Mouse (Mus musculus): ENCODE results near the gene Khnyn. TPM values are rescaled to one million over a fixed set of nuclear protein-coding genes. Genes with fewer than 3 reads are reported as not detected.

Gene Khnyn
- polyA plus RNA-seq, 1 experiment from 2014 or later = 16.5 TPM

DNA sequence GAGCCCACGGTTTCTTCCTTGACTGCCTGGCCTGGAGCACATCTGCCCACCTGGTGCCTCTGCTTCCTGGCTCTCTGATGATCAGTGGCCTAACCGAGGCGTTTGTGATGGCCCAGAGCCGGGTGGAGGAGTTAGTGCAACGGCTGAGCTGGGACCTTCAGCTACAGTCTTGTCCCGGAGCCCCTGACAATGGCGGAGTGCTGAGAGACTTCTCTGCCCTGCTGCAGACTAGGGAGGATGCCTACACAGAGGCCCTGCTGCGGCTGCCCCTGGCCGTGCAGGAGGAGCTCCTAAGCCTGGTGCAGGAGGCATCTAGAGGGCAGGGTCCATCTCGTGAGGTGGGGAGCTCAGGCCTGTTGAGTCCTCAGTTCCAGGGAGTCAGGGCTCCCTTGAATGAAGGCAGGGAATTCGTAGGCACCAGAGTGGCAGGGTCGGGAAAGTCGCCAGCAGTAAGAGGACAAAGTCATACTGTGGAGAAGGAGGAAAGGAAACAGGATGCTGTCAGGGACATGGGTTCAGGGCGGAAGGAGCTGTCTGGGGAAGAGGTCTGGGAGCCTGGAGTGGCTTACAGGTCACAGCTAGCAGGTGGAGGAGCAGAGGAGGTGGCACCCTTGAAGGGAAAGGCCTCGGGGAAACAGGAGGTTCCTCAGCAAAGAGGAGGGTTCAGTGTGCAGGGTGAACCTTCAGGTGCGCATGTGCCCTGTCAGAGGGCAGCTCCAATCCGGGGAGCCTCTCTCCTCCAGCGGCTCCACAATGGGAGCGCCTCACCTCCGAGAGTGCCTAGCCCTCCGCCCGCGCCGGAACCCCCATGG, 2.0 kb downstream of the Khnyn start:
- 83% methylated on average over 24 of the region's 24 CpGs for WGBS
- H3K27me3 ChIP-seq (replicated peaks) = no peaks in the 10 kb centered on the region
- peak overlapping the region; percentile 85 for H3K4me2 ChIP-seq
- ATAC-seq (ENCODE audit: insufficient read depth, low FRiP score, low read depth) = no peak
- H3K36me3 ChIP-seq = peaks cover 44% of the 10 kb centered on the region
- peak overlapping the region; percentile 97; the same call in 1 of the 2 replicates for H3K27ac ChIP-seq
- peak overlapping the region; percentile 76; the same call in 1 of the 2 replicates for H3K4me3 ChIP-seq (replicated peaks)
- H3K9me3 ChIP-seq = no peaks in the 10 kb centered on the region
- 0 out of 2 replicates have a peak overlapping the region, but pooled peaks have one; percentile 9 for H3K9ac ChIP-seq
- peaks cover 32% of the 10 kb centered on the region for H3K4me1 ChIP-seq

DNA sequence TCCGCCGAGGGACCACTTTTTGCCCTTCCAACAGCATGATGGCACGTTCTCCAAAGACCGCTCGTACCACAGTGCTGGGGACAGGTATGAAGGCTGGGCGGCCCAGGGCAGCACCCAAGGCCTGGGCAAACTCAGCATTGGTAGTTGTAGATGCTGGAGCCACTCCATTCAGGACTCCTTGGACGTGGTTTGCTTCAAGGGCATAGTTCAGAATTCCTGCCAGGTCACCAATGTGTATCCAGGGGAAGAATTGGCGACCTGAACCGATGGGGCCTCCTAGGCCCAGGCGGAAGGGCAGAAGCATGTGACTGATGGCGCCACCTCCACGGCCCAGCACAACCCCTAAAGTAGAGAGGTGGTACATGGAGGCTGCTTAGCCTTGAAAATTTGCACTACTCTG, 12.9 kb downstream of the Khnyn start:
- Histone ChIP-seq H3K27ac (no peak overlapping the region), H3K36me3 (peaks cover 46% of the 10 kb centered on the region), H3K4me3 (replicated peaks) (no peak overlapping the region), H3K9ac (no peak overlapping the region), H3K9me3 (no peaks in the 10 kb centered on the region), H3K4me2 (no peak overlapping the region), H3K27me3 (replicated peaks) (no peaks in the 10 kb centered on the region), H3K4me1 (peaks cover 19% of the 10 kb centered on the region; the same call in 1 of the 2 replicates)
- 90% methylated on average over 12 of the region's 12 CpGs for WGBS
- ATAC-seq (ENCODE audit: insufficient read depth, low FRiP score, low read depth) = no peak

- Histone ChIP-seq H3K27ac (0 out of 2 replicates have a peak overlapping the region, but pooled peaks have one; percentile 72), H3K4me1 (peaks cover 19% of the 10 kb centered on the region; the same call in 1 of the 2 replicates), H3K36me3 (peaks cover 38% of the 10 kb centered on the region), H3K9me3 (no peaks in the 10 kb centered on the region), H3K4me2 (peak overlapping the region; percentile 66), H3K9ac (no peak overlapping the region), H3K4me3 (replicated peaks) (peak overlapping the region; percentile 46; the same call in 1 of the 2 replicates), H3K27me3 (replicated peaks) (no peaks in the 10 kb centered on the region)
- ATAC-seq (ENCODE audit: insufficient read depth, low FRiP score, low read depth) = no peak
- 86% methylated on average over 7 of the region's 7 CpGs for WGBS
Observed at GRCm38 (mm10) chr14:55898947-55899346, 14.2 kb downstream of the Khnyn start.

DNA sequence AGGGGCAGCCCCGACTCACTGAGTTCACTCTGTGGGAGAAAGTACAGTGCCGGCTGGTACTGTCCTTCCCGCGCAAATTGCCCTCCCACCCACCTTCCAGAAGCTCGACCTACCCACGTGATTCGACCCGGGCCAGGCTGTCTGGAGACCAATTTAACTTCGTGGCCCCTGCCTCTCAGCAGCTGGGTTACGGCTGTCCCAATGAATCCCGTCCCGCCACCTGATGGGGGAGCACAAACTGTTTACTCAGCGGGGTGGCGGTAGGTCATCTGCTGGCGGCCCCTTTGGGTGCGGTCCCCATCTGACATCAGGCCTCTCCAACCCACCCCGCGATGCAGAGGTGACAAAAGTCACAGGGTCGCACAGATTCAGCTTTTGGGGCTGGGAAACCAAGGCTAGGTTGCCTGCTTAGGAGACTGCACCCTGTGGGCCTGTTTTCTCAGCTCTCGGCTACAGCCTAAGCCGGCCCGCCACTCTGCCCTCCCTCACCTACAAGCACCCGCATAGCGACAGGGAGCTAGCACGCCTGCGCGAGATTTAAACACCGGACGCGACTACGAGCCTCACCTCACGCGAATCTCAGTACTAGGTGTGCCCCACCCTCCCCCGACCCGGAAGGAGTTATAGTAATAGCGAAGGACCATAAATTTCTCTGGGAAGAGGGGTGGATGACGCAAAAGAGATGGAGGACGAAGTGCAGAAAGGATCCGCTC, 15.1 kb downstream of the Khnyn start, which contains the start of gene Sdr39u1:
Gene Sdr39u1, minus strand, starts transcription at position 593 of the 713 bp plus-strand sequence.
- Histone ChIP-seq H3K9ac (peak within 1 kb of the TSS; percentile 31), H3K27me3 (replicated peaks) (no peaks in the 10 kb centered on the region), H3K4me2 (peak within 1 kb of the TSS; percentile 66), H3K4me3 (replicated peaks) (peak within 1 kb of the TSS; percentile 46), H3K4me1 (peaks cover 19% of the 10 kb centered on the region; the same call in 1 of the 2 replicates), H3K36me3 (peaks cover 29% of the 10 kb centered on the region), H3K9me3 (no peaks in the 10 kb centered on the region), H3K27ac (peak within 1 kb of the TSS; percentile 72)
- ATAC-seq (ENCODE audit: insufficient read depth, low FRiP score, low read depth) = peak; percentile 89
- WGBS = under 1% methylated on average over 39 of the region's 39 CpGs

- Histone ChIP-seq H3K36me3 (peaks cover 24% of the 10 kb centered on the region), H3K9ac (0 out of 2 replicates have a peak overlapping the region, but pooled peaks have one; percentile 7), H3K27ac (peak overlapping the region; percentile 72), H3K27me3 (replicated peaks) (no peaks in the 10 kb centered on the region), H3K4me1 (peaks cover 19% of the 10 kb centered on the region; the same call in 1 of the 2 replicates), H3K4me2 (peak overlapping the region; percentile 66), H3K9me3 (no peaks in the 10 kb centered on the region), H3K4me3 (replicated peaks) (peak overlapping the region; percentile 46)
- no peak for ATAC-seq (ENCODE audit: insufficient read depth, low FRiP score, low read depth)
- WGBS = 6% methylated on average over 12 of the region's 12 CpGs
Observed at GRCm38 (mm10) chr14:55900414-55900755, 15.6 kb downstream of the Khnyn start.

- H3K9ac ChIP-seq = no peak overlapping the region
- ATAC-seq (ENCODE audit: insufficient read depth, low FRiP score, low read depth) = no peak
- 20% methylated on average over 1 of the region's 1 CpGs for WGBS
- no peak overlapping the region for H3K4me3 ChIP-seq (replicated peaks)
- H3K27ac ChIP-seq = no peak overlapping the region
- H3K9me3 ChIP-seq = no peaks in the 10 kb centered on the region
- H3K4me1 ChIP-seq = peaks cover 9% of the 10 kb centered on the region; the same call in 1 of the 2 replicates
- no peak overlapping the region for H3K4me2 ChIP-seq
- H3K36me3 ChIP-seq = no peaks in the 10 kb centered on the region
- no peaks in the 10 kb centered on the region for H3K27me3 ChIP-seq (replicated peaks)
Observed at GRCm38 (mm10) chr14:55905518-55905917, 20.8 kb downstream of the Khnyn start.

DNA sequence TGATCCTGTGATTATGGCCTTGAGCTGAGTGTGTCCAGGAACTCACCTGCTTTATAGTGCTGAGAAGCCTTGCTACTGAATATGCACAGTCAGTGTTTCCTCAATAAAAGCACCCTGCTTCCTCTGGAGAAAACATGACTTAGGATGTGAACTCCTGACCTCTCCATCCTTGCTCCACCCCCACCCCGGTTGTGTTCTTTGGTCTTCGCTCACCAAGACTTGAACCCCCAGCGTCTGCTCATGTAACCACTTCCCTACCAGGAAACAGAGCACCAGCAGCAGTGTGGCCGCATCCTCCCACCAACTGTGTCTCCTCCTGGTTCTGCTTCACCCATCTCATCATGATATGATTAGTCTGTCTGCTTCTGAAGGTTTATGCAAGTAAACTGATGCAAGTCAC, 28.7 kb downstream of the Khnyn start:
- no peak overlapping the region for H3K9ac ChIP-seq
- H3K36me3 ChIP-seq = no peaks in the 10 kb centered on the region
- H3K4me1 ChIP-seq = no peaks in the 10 kb centered on the region
- no peak overlapping the region for H3K4me3 ChIP-seq (replicated peaks)
- no peak for ATAC-seq (ENCODE audit: insufficient read depth, low FRiP score, low read depth)
- no peaks in the 10 kb centered on the region for H3K27me3 ChIP-seq (replicated peaks)
- no peak overlapping the region for H3K4me2 ChIP-seq
- no peak overlapping the region for H3K27ac ChIP-seq
- H3K9me3 ChIP-seq = no peaks in the 10 kb centered on the region
- 48% methylated on average over 4 of the region's 4 CpGs for WGBS

- no peaks in the 10 kb centered on the region for H3K4me1 ChIP-seq
- no peak overlapping the region for H3K4me3 ChIP-seq (replicated peaks)
- WGBS = 19% methylated on average over 14 of the region's 14 CpGs
- H3K9ac ChIP-seq = no peak overlapping the region
- H3K4me2 ChIP-seq = peak overlapping the region; percentile 19; the same call in 1 of the 2 replicates
- peak; percentile 70; the same call in 1 of the 2 replicates for ATAC-seq (ENCODE audit: insufficient read depth, low FRiP score, low read depth)
- peak overlapping the region; percentile 45; the same call in 1 of the 2 replicates for H3K27ac ChIP-seq
- H3K9me3 ChIP-seq = no peaks in the 10 kb centered on the region
- H3K36me3 ChIP-seq = no peaks in the 10 kb centered on the region
- H3K27me3 ChIP-seq (replicated peaks) = no peaks in the 10 kb centered on the region
Observed at GRCm38 (mm10) chr14:55918240-55919082, 33.7 kb downstream of the Khnyn start.

DNA sequence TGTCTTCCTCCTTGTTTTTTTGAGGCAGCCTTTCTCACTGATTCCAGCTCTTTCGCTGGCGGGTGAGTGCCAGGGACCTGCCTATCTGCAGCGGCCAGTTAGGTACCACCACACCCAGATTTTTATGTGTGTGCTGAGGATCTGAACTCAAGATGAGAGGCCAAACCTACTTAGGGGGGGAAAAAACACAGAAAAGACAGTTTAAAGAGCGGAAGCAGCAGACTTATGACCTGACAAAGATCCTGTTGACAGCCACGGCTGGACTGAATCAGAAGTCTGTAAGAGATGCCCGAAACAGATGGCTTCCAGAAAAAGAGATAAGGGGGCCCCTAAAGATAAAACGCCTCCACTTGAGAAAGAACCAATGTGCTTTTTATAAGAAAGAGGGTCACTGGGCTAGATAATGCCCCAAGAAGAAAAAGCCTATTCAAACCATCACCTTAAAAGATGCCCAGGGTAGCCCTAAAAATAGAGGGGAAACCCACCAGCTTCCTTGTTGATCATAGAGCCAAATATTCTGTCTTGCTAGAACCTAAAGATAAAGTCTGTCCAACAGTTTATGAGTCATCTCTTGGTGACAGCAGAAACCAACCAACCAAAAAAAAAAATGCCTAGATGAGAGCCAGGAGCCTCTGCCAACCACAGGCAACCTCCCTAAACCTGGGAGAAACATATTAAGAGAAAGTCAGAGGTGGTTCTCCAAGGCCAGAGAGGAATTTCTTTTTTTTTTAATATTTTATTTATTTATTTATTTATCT, 37.9 kb downstream of the Khnyn start:
- no peaks in the 10 kb centered on the region for H3K9me3 ChIP-seq
- no peaks in the 10 kb centered on the region for H3K36me3 ChIP-seq
- H3K9ac ChIP-seq = no peak overlapping the region
- WGBS = 46% methylated on average over 7 of the region's 7 CpGs
- H3K27ac ChIP-seq = no peak overlapping the region
- no peaks in the 10 kb centered on the region for H3K4me1 ChIP-seq
- no peak overlapping the region for H3K4me2 ChIP-seq
- H3K4me3 ChIP-seq (replicated peaks) = no peak overlapping the region
- no peaks in the 10 kb centered on the region for H3K27me3 ChIP-seq (replicated peaks)
- ATAC-seq (ENCODE audit: insufficient read depth, low FRiP score, low read depth) = no peak

DNA sequence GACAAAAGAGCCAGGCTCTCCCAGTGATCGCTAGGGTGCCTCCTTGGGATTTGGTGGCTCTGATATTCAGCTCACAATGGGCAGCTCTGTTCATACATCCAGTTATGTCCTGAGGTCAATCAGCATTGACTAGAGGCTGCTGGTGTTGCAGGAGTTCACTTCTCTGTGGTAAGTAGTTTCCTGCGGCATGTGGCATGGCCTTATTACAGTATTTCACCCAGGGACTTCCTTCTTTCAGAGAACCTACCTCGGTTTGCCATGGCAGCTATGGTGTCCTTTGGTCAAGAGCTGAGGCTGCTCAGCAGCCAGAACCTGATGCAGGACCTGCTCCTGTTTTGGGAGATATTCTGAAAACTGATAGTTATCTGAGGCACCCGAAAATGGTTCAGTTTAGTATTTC, 42.1 kb downstream of the Khnyn start:
- Histone ChIP-seq H3K9ac (no peak overlapping the region), H3K4me3 (replicated peaks) (no peak overlapping the region), H3K27ac (no peak overlapping the region), H3K9me3 (no peaks in the 10 kb centered on the region), H3K4me1 (no peaks in the 10 kb centered on the region), H3K27me3 (replicated peaks) (no peaks in the 10 kb centered on the region), H3K4me2 (no peak overlapping the region), H3K36me3 (no peaks in the 10 kb centered on the region)
- ATAC-seq (ENCODE audit: insufficient read depth, low FRiP score, low read depth) = no peak
- WGBS = 77% methylated on average over 4 of the region's 4 CpGs

Data from stomach, embryonic 15.5 days (tissue).